Mouse (Mus musculus): ENCODE measurements around the gene Atp7a. TPM values are rescaled to one million over a fixed set of nuclear protein-coding genes. Genes with fewer than 3 reads are reported as not detected.
A peak's percentile ranks its signal among the peaks of the same experiment; 100 is the strongest.

Atp7a gene
- total RNA-seq (2014; rRNA removed) (5.7 and 6.0 TPM in 2 replicates), polyA plus RNA-seq (2012; rRNA removed) (0.65 and 0.94 TPM in 2 replicates)

GRCm38 (mm10) chrX:106026418-106027342 is at the start of gene Atp7a:
TSS of gene Atp7a (plus strand) at chrX:106027276.
- peaks cover 4% of the 10 kb centered on the region; the same call in 1 of the 2 replicates for H3K4me1 ChIP-seq (ENCODE audit: control insufficient read depth, insufficient read depth, low read length)
- peaks cover 1% of the 10 kb centered on the region; the same call in 1 of the 2 replicates for H3K79me2 ChIP-seq (ENCODE audit: control insufficient read depth, insufficient read depth, low read length)
- H3K27ac ChIP-seq (replicated peaks; ENCODE audit: insufficient read depth, low read depth, low read length): peak within 1 kb of the TSS; percentile 91
- WGBS: under 1% methylated on average over 36 of the region's 36 CpGs
- DNase-seq (ENCODE audit: extremely low read depth, low read depth, low spot score): peak; percentile 73
- peak within 1 kb of the TSS; percentile 93 for H3K9ac ChIP-seq (ENCODE audit: low read depth, low read length)
- peak; percentile 85 for TF ChIP-seq POLR2A (IDR thresholded peaks at IDR 0.05; ENCODE audit: extremely low read depth, insufficient read depth, low read length)
- peak; percentile 80 for TF ChIP-seq CTCF (IDR thresholded peaks at IDR 0.05; ENCODE audit: low read depth, low read length)
- H3K27me3 ChIP-seq (ENCODE audit: control insufficient read depth, insufficient read depth, low read length): no peaks in the 10 kb centered on the region
- H3K4me3 ChIP-seq (ENCODE audit: insufficient read depth, low read depth, low read length): peak within 1 kb of the TSS; percentile 86
- peaks cover 3% of the 10 kb centered on the region for H3K36me3 ChIP-seq (ENCODE audit: control insufficient read depth, insufficient read depth, low read length)

GRCm38 (mm10) chrX:106001605-106002004 is 25.5 kb upstream of the Atp7a start:
- Histone ChIP-seq H3K4me1 (ENCODE audit: control insufficient read depth, insufficient read depth, low read length) (no peaks in the 10 kb centered on the region), H3K36me3 (ENCODE audit: control insufficient read depth, insufficient read depth, low read length) (peaks cover 8% of the 10 kb centered on the region; the same call in 1 of the 2 replicates), H3K27ac (replicated peaks; ENCODE audit: insufficient read depth, low read depth, low read length) (no peak overlapping the region), H3K27me3 (ENCODE audit: control insufficient read depth, insufficient read depth, low read length) (no peaks in the 10 kb centered on the region), H3K9ac (ENCODE audit: low read depth, low read length) (no peak overlapping the region), H3K79me2 (ENCODE audit: control insufficient read depth, insufficient read depth, low read length) (peaks cover 3% of the 10 kb centered on the region; the same call in 1 of the 2 replicates), H3K4me3 (ENCODE audit: insufficient read depth, low read depth, low read length) (no peak overlapping the region)
- DNase-seq (ENCODE audit: extremely low read depth, low read depth, low spot score): no peak
- 94% methylated on average over 1 of the region's 1 CpGs for WGBS
- TF ChIP-seq CTCF (IDR thresholded peaks at IDR 0.05; ENCODE audit: low read depth, low read length): no peak
- no peak for TF ChIP-seq POLR2A (IDR thresholded peaks at IDR 0.05; ENCODE audit: extremely low read depth, insufficient read depth, low read length)

GRCm38 (mm10) chrX:106010762-106011161 is 16.3 kb upstream of the Atp7a start:
- H3K9ac ChIP-seq (ENCODE audit: low read depth, low read length): peak overlapping the region; percentile 93; the same call in 1 of the 2 replicates
- no peaks in the 10 kb centered on the region; the same call in 1 of the 2 replicates for H3K36me3 ChIP-seq (ENCODE audit: control insufficient read depth, insufficient read depth, low read length)
- no peak for DNase-seq (ENCODE audit: extremely low read depth, low read depth, low spot score)
- H3K4me3 ChIP-seq (ENCODE audit: insufficient read depth, low read depth, low read length): peak overlapping the region; percentile 96
- peak overlapping the region; percentile 95 for H3K27ac ChIP-seq (replicated peaks; ENCODE audit: insufficient read depth, low read depth, low read length)
- peaks cover 3% of the 10 kb centered on the region; the same call in 1 of the 2 replicates for H3K4me1 ChIP-seq (ENCODE audit: control insufficient read depth, insufficient read depth, low read length)
- peaks cover 13% of the 10 kb centered on the region; the same call in 1 of the 2 replicates for H3K79me2 ChIP-seq (ENCODE audit: control insufficient read depth, insufficient read depth, low read length)
- no peaks in the 10 kb centered on the region for H3K27me3 ChIP-seq (ENCODE audit: control insufficient read depth, insufficient read depth, low read length)
- TF ChIP-seq CTCF (IDR thresholded peaks at IDR 0.05; ENCODE audit: low read depth, low read length) (no peak), POLR2A (IDR thresholded peaks at IDR 0.05; ENCODE audit: extremely low read depth, insufficient read depth, low read length) (no peak)
- WGBS: 0% methylated on average over 3 of the region's 3 CpGs

DNA sequence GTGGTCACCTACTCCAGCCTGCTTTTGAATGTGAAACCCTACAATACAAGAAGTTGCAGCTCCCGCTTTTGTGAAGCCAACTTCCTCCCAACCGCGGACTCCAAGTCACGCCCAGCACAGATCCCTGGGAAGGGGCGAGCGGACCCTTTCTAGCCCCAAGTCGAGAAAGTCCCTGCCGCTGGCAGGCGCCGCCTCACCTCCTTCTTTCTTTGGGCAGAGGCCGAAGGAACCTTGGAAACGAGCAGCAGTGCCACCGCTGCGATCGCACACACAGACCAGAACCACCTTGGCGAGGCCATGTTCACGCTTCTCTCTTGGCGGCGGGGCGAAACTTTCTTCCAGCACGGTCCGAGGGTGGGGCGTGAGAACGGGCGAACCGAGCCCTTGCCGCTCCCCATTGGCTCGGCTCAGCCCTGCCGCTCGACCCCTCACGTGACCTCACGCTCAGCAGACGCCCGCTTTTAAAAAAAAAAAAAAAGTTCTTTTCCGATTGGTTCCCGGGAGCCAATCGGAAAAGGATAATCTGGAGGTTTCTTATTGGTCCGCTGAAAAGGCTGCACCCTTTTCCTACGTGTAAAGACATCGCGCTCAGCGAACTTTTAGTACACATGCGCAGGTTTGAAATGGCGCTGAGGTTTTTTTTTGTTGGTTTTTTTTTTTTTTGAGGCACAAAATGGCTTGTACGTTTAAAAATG is 15.5 kb upstream of the Atp7a start, which contains the start of gene Magt1:
Gene Magt1 (minus strand): TSS at position 442 of the 695 bp plus-strand sequence.
- TF ChIP-seq CTCF (IDR thresholded peaks at IDR 0.05; ENCODE audit: low read depth, low read length) (no peak), POLR2A (IDR thresholded peaks at IDR 0.05; ENCODE audit: extremely low read depth, insufficient read depth, low read length) (peak; percentile 71)
- Histone ChIP-seq H3K27me3 (ENCODE audit: control insufficient read depth, insufficient read depth, low read length) (no peaks in the 10 kb centered on the region), H3K4me1 (ENCODE audit: control insufficient read depth, insufficient read depth, low read length) (peaks cover 3% of the 10 kb centered on the region; the same call in 1 of the 2 replicates), H3K36me3 (ENCODE audit: control insufficient read depth, insufficient read depth, low read length) (no peaks in the 10 kb centered on the region), H3K4me3 (ENCODE audit: insufficient read depth, low read depth, low read length) (peak within 1 kb of the TSS; percentile 96), H3K9ac (ENCODE audit: low read depth, low read length) (peak within 1 kb of the TSS; percentile 93), H3K79me2 (ENCODE audit: control insufficient read depth, insufficient read depth, low read length) (peaks cover 14% of the 10 kb centered on the region; the same call in 1 of the 2 replicates), H3K27ac (replicated peaks; ENCODE audit: insufficient read depth, low read depth, low read length) (peak within 1 kb of the TSS; percentile 95)
- under 1% methylated on average over 45 of the region's 45 CpGs for WGBS
- peak; percentile 83 for DNase-seq (ENCODE audit: extremely low read depth, low read depth, low spot score)

DNA sequence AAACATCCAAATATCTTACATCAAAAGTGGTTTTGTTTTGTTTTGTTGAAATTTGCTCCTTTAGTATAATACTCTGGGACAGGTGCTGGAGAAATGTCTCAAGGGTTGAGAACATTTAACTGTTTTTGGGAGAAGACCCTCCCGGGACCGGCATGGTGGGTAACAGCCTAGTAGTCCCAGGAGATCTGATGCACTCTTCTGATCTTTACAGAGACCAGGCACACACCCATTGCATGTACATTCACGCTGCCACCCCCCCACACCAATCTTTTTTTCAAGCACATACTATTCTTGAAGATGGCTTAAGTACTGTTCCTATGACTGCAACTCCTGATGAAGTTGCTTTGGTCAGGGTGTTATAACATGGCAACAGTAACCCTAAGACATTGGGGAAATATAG is 14.5 kb upstream of the Atp7a start:
- no peak overlapping the region for H3K4me3 ChIP-seq (ENCODE audit: insufficient read depth, low read depth, low read length)
- DNase-seq (ENCODE audit: extremely low read depth, low read depth, low spot score): no peak
- H3K79me2 ChIP-seq (ENCODE audit: control insufficient read depth, insufficient read depth, low read length): peaks cover 9% of the 10 kb centered on the region; the same call in 1 of the 2 replicates
- no peaks in the 10 kb centered on the region for H3K36me3 ChIP-seq (ENCODE audit: control insufficient read depth, insufficient read depth, low read length)
- 51% methylated on average over 3 of the region's 3 CpGs for WGBS
- H3K9ac ChIP-seq (ENCODE audit: low read depth, low read length): no peak overlapping the region
- H3K27me3 ChIP-seq (ENCODE audit: control insufficient read depth, insufficient read depth, low read length): no peaks in the 10 kb centered on the region
- no peak overlapping the region; the same call in 1 of the 2 replicates for H3K27ac ChIP-seq (replicated peaks; ENCODE audit: insufficient read depth, low read depth, low read length)
- TF ChIP-seq POLR2A (IDR thresholded peaks at IDR 0.05; ENCODE audit: extremely low read depth, insufficient read depth, low read length): no peak
- no peak for TF ChIP-seq CTCF (IDR thresholded peaks at IDR 0.05; ENCODE audit: low read depth, low read length)
- peaks cover 3% of the 10 kb centered on the region; the same call in 1 of the 2 replicates for H3K4me1 ChIP-seq (ENCODE audit: control insufficient read depth, insufficient read depth, low read length)
